Mouse (Mus musculus) erythroblast, embryonic 14.5 days (primary cell): ENCODE results near the gene Rab15.

Experiments
- GATA1 ChIP-seq: IDR thresholded peaks from 2 replicates; pipeline ENCODE4 v1.6.1; 2012; ENCODE audit warnings: low read length, inconsistent platforms, mixed read lengths
- TAL1 ChIP-seq: IDR thresholded peaks from 3 replicates; pipeline ENCODE4 v1.6.1; 2012; ENCODE audit warnings: low read length, inconsistent platforms, mixed read lengths

DNA sequence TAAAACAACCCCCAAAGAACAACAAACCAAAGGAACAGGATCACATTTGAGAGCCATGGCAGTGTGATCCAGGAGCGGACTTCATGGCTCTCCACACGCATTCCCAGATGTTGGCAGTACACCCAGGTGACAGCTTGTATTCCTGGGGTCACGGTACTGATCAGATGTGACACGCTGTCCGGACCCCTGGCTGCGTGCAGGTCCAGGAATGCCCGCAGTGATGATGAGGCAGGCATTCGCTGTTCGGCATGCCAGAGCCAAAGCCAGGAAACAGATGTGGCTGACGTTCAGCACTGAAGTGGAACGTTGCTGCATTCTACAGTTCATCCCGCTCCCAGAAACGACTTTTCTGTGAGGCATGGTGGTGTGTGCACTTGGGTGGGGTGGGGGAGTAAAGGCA is 42.6 kb upstream of the Rab15 start:
- TF ChIP-seq GATA1 (no peak), TAL1 (no peak)
